Mouse (Mus musculus): ENCODE results near the gene Stxbp3. TPM values are rescaled to one million over a fixed set of nuclear protein-coding genes. Genes with fewer than 3 reads are reported as not detected.

Stxbp3 gene
- total and polyA plus RNA-seq, 3 experiments, result 15.9 to 32.2 TPM; not detected in 1

DNA sequence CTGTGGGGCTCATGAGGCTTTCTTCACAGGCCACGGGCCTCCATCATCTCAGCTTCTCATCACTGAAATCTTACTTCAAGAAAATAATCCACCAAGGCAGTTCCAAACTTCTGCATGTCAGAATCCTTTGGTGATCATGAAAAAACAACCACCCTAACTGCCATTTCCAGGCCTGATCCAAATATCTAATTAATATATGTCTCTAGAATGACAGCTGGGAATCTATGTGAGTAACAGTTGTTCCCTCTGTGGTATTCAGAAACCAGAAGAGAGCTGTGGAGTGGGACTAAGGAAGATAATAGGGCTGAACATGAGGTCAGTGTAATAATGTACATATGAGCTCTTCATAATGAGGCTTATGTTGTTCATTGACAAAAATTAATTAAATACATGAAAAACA, 12.9 kb upstream of the Stxbp3 start:
- no peak for TF ChIP-seq TBP (IDR thresholded peaks at IDR 0.05; ENCODE audit: low read depth, low read length)
- TF ChIP-seq ETS1 (IDR thresholded peaks at IDR 0.05; ENCODE audit: low read depth, low read length), result no peak
- TF ChIP-seq MAZ (IDR thresholded peaks at IDR 0.05; ENCODE audit: low read depth, low read length), result no peak
- TF ChIP-seq GATA1 (IDR thresholded peaks at IDR 0.05; ENCODE audit: low read depth, low read length), result no peak
- TF ChIP-seq BHLHE40 (IDR thresholded peaks at IDR 0.05; ENCODE audit: borderline replicate concordance, low read depth, low read length), result no peak
- Histone ChIP-seq H3K4me1 (ENCODE audit: control insufficient read depth in 1 of 2, insufficient read depth in 2 of 2, low read length in 2 of 2) (peaks cover 4 to 23% of the 10 kb centered on the region in 2 experiments; a peak in 2 of 4 replicates), H3K36me3 (ENCODE audit: control insufficient read depth in 1 of 2, insufficient read depth in 2 of 2, low read length in 2 of 2) (peaks cover 0 to 8% of the 10 kb centered on the region in 2 experiments; a peak in 2 of 4 replicates)

GRCm38 (mm10) chr3:108851996-108852697, 11.8 kb upstream of the Stxbp3 start:
- Histone ChIP-seq H3K4me3 (ENCODE audit: control insufficient read depth in 1 of 2, insufficient read depth in 1 of 2, low read depth in 2 of 2, low read length in 2 of 2) (no peak overlapping the region), H3K36me3 (ENCODE audit: control insufficient read depth in 1 of 2, insufficient read depth in 2 of 2, low read length in 2 of 2) (peaks cover 0 to 8% of the 10 kb centered on the region in 2 experiments; a peak in 2 of 4 replicates), H3K27ac (ENCODE audit: control insufficient read depth, low read depth, low read length) (no peak overlapping the region), H3K79me2 (ENCODE audit: control insufficient read depth, insufficient read depth, low read length, poor library complexity) (no peaks in the 10 kb centered on the region), H3K9ac (ENCODE audit: control insufficient read depth, low read depth, low read length, poor library complexity, severe bottlenecking) (no peak overlapping the region), H3K4me1 (ENCODE audit: control insufficient read depth in 1 of 2, insufficient read depth in 2 of 2, low read length in 2 of 2) (peaks cover 4 to 23% of the 10 kb centered on the region in 2 experiments; a peak in 2 of 4 replicates), H3K27me3 (ENCODE audit: control insufficient read depth in 1 of 2, insufficient read depth in 2 of 2, low read length in 2 of 2) (no peaks in the 10 kb centered on the region; a peak in 1 of 4 replicates), H3K9me3 (replicated peaks; ENCODE audit: insufficient read depth, low read length) (no peaks in the 10 kb centered on the region)
- no peak for DNase-seq (ENCODE audit: low read depth, low spot score)
- no peak for TF ChIP-seq KAT2A (conservative IDR thresholded peaks at IDR 0.05; ENCODE audit: low read depth, low read length)
- no peak for TF ChIP-seq GABPA (IDR thresholded peaks at IDR 0.05; ENCODE audit: low read depth, low read length)
- TF ChIP-seq CHD1 (IDR thresholded peaks at IDR 0.05; ENCODE audit: low read depth, low read length), result no peak
- no peak for TF ChIP-seq ZNF384 (IDR thresholded peaks at IDR 0.05; ENCODE audit: low read depth, low read length)
- no peak for TF ChIP-seq MAZ (IDR thresholded peaks at IDR 0.05; ENCODE audit: low read depth, low read length)
- TF ChIP-seq MAFK (IDR thresholded peaks at IDR 0.05; ENCODE audit: borderline replicate concordance, low read depth, low read length), result no peak
- no peak for TF ChIP-seq ZMIZ1 (IDR thresholded peaks at IDR 0.05; ENCODE audit: low read depth, low read length)
- no peak for TF ChIP-seq HCFC1 (IDR thresholded peaks at IDR 0.05; ENCODE audit: low read depth, low read length)
- TF ChIP-seq USF1 (IDR thresholded peaks at IDR 0.05; ENCODE audit: low read depth, low read length), result no peak
- TF ChIP-seq SMC3 (IDR thresholded peaks at IDR 0.05; ENCODE audit: low read depth, low read length), result no peak
- no peak for TF ChIP-seq GATA1 (IDR thresholded peaks at IDR 0.05; ENCODE audit: low read depth, low read length)
- no peak for TF ChIP-seq SIN3A (IDR thresholded peaks at IDR 0.05; ENCODE audit: low read length)
- TF ChIP-seq TAL1 (IDR thresholded peaks at IDR 0.05; ENCODE audit: low read length), result no peak
- TF ChIP-seq MYB (IDR thresholded peaks at IDR 0.05; ENCODE audit: low read depth, low read length), result no peak
- no peak for TF ChIP-seq EP300 (IDR thresholded peaks at IDR 0.05; ENCODE audit: low read depth in 1 of 2, low read length in 2 of 2)

More for the DNA sequence above, 12.9 kb upstream of the Stxbp3 start:
- H3K9me3 ChIP-seq (replicated peaks; ENCODE audit: insufficient read depth, low read length), result no peaks in the 10 kb centered on the region
- H3K27me3 ChIP-seq (ENCODE audit: control insufficient read depth in 1 of 2, insufficient read depth in 2 of 2, low read length in 2 of 2), result no peaks in the 10 kb centered on the region; a peak in 1 of 4 replicates
- no peaks in the 10 kb centered on the region for H3K79me2 ChIP-seq (ENCODE audit: control insufficient read depth, insufficient read depth, low read length, poor library complexity)
- no peak for DNase-seq (ENCODE audit: low read depth, low spot score)
- no peak overlapping the region for H3K9ac ChIP-seq (ENCODE audit: control insufficient read depth, low read depth, low read length, poor library complexity, severe bottlenecking)
- no peak overlapping the region for H3K27ac ChIP-seq (ENCODE audit: control insufficient read depth, low read depth, low read length)
- H3K4me3 ChIP-seq (ENCODE audit: control insufficient read depth in 1 of 2, insufficient read depth in 1 of 2, low read depth in 2 of 2, low read length in 2 of 2), result no peak overlapping the region
